Mouse (Mus musculus) bone marrow macrophage, adult 2 months (primary cell): ENCODE results near the gene Rgma.

ENCODE experiments used
- CTCF ChIP-seq: IDR thresholded peaks from 2 replicates; pipeline ENCODE4 v1.5.1; 2012; ENCODE audit warnings: low read depth, mild to moderate bottlenecking, low read length, moderate library complexity
- POLR2A ChIP-seq: IDR thresholded peaks from 2 replicates; pipeline ENCODE4 v1.6.1; 2012; ENCODE audit warnings: mild to moderate bottlenecking, low read depth, low read length, borderline replicate concordance

DNA sequence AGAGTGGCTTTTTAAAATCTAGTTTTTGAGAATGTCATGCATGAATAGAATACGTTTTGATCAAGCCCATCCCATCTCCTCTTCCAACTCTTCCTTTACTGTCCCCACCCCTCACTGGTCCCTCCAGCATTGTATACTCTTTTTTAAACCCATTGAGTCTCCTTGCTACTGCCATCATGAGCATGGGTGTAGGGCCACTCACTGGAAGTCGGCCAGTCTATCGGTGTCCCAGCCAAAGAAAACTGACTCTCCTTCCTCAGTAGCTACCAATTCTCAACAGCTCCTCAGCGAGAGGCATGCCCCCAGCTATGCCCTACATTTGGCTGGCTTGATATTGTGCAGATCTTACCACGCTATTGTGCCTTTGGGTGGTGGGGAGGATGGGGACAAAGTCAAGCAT is 47.7 kb upstream of the Rgma start:
- TF ChIP-seq CTCF (no peak), POLR2A (no peak)
